Mouse (Mus musculus): ENCODE results near the gene Slc39a11. TPM values are rescaled to one million over a fixed set of nuclear protein-coding genes. Genes with fewer than 3 reads are reported as not detected.

Gene Slc39a11
- polyA plus RNA-seq, 1 experiment from 2014 or later, result 15.1 TPM

DNA sequence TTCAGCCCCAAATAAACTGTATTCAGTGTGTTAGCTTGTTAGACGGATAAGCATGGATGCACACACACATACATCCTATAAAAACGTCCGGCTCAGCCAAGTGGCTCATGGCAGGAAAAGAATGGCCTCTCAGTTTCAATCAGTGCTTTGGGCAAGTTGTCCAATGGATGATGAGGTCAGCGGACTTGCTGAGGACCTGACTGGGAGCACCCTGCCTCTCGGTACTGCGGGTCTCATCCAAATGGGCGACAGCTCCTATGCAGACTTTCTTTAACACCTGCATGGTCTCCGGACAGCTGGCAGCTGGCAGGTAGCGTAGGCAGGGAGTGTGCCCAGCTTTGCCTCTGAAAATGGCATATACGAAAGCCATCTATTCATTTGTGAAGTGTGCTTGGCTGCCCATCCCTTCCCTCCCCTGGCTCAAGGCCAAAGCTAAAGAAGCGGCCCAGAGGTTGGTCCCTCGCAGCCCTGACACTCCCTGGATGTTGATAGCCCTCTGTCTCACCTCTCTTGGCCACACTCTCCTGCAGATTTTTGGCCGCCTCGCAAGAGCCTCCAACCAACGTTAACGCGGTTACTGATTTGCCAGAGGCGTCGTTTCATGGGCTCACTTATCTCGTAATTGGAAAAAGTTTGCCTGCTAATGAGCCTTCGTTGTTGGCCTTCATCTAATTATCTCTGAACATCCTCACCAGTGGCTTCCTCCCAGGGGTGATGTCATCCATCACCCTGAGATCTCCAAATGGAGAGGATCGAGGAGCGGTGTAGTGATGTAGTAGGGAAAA is 256.3 kb downstream of the Slc39a11 start:
- H3K9me3 ChIP-seq (ENCODE audit: low read length), result 0 out of 2 replicates have a peak, but pooled peaks cover 3% of the 10 kb centered on the region
- no peaks in the 10 kb centered on the region for H3K36me3 ChIP-seq (ENCODE audit: insufficient read depth, low read length)
- ATAC-seq (no peak), DNase-seq (ENCODE audit: low spot score) (no peak)
- H3K4me1 ChIP-seq (ENCODE audit: insufficient read depth, low read depth, low read length), result no peaks in the 10 kb centered on the region
- TF ChIP-seq EP300 (IDR thresholded peaks at IDR 0.05), result no peak
- 65% methylated on average over 23 of the region's 23 CpGs for WGBS
- H3K9ac ChIP-seq (replicated peaks; ENCODE audit: low read depth), result no peak overlapping the region
- no peak overlapping the region for H3K4me3 ChIP-seq (ENCODE audit: low read depth, low read length)
- H3K27me3 ChIP-seq (replicated peaks; ENCODE audit: insufficient read depth, low read length), result no peaks in the 10 kb centered on the region
- H3K27ac ChIP-seq (ENCODE audit: low read length), result no peak overlapping the region
- no peak overlapping the region for H3K4me2 ChIP-seq (replicated peaks; ENCODE audit: low read depth, low read length)

DNA sequence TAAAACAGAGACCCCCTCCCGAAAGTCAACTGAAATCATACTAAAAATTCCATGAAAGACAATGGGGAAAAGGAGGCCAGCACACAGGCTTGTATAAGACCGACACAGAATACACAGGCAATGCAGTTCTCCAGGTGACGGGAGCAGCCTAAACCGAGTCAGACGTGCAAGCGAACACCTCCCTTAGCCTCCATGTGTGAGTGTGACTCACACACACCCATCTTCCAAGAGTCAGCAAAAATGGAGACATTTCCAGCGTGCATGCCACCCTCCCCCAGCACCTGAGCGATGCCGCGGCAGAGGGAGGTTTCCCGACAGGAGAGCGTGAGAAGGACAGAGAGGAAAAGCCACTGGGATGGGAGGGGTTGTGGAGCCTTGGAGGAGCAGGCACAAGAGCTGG is 258.2 kb downstream of the Slc39a11 start:
- no peak overlapping the region for H3K4me3 ChIP-seq (ENCODE audit: low read depth, low read length)

GRCm38 (mm10) chr11:113389637-113390036 is 260.2 kb downstream of the Slc39a11 start:
- no peak for ATAC-seq
- 41% methylated on average over 6 of the region's 6 CpGs for WGBS
- Histone ChIP-seq H3K36me3 (ENCODE audit: insufficient read depth, low read length) (no peaks in the 10 kb centered on the region), H3K27ac (ENCODE audit: low read length) (no peak overlapping the region), H3K27me3 (replicated peaks; ENCODE audit: insufficient read depth, low read length) (no peaks in the 10 kb centered on the region), H3K4me1 (ENCODE audit: insufficient read depth, low read depth, low read length) (no peaks in the 10 kb centered on the region), H3K4me3 (ENCODE audit: low read depth, low read length) (no peak overlapping the region), H3K4me2 (replicated peaks; ENCODE audit: low read depth, low read length) (no peak overlapping the region), H3K9ac (replicated peaks; ENCODE audit: low read depth) (no peak overlapping the region), H3K9me3 (ENCODE audit: low read length) (no peaks in the 10 kb centered on the region)
- DNase-seq (ENCODE audit: low spot score), result no peak
- no peak for TF ChIP-seq CTCF (IDR thresholded peaks at IDR 0.05)
- no peak for TF ChIP-seq EP300 (IDR thresholded peaks at IDR 0.05)

More for the DNA sequence above, 258.2 kb downstream of the Slc39a11 start:
- WGBS, result 83% methylated on average over 12 of the region's 12 CpGs
- no peaks in the 10 kb centered on the region for H3K9me3 ChIP-seq (ENCODE audit: low read length)
- no peaks in the 10 kb centered on the region for H3K4me1 ChIP-seq (ENCODE audit: insufficient read depth, low read depth, low read length)
- H3K9ac ChIP-seq (replicated peaks; ENCODE audit: low read depth), result no peak overlapping the region
- no peaks in the 10 kb centered on the region for H3K27me3 ChIP-seq (replicated peaks; ENCODE audit: insufficient read depth, low read length)
- no peak overlapping the region for H3K4me2 ChIP-seq (replicated peaks; ENCODE audit: low read depth, low read length)
- H3K27ac ChIP-seq (ENCODE audit: low read length), result no peak overlapping the region
- ATAC-seq (no peak), DNase-seq (ENCODE audit: low spot score) (no peak)
- H3K36me3 ChIP-seq (ENCODE audit: insufficient read depth, low read length), result no peaks in the 10 kb centered on the region
- TF ChIP-seq EP300 (IDR thresholded peaks at IDR 0.05) (no peak), CTCF (IDR thresholded peaks at IDR 0.05) (no peak)

GRCm38 (mm10) chr11:113382674-113383571 is 267.0 kb downstream of the Slc39a11 start:
- H3K36me3 ChIP-seq (ENCODE audit: insufficient read depth, low read length), result no peaks in the 10 kb centered on the region
- H3K27me3 ChIP-seq (replicated peaks; ENCODE audit: insufficient read depth, low read length), result no peaks in the 10 kb centered on the region
- H3K27ac ChIP-seq (ENCODE audit: low read length), result no peak overlapping the region
- H3K4me2 ChIP-seq (replicated peaks; ENCODE audit: low read depth, low read length), result no peak overlapping the region
- H3K9me3 ChIP-seq (ENCODE audit: low read length), result no peaks in the 10 kb centered on the region
- WGBS, result 40% methylated on average over 10 of the region's 10 CpGs
- H3K4me1 ChIP-seq (ENCODE audit: insufficient read depth, low read depth, low read length), result no peaks in the 10 kb centered on the region
- ATAC-seq (no peak), DNase-seq (ENCODE audit: low spot score) (no peak)
- TF ChIP-seq CTCF (IDR thresholded peaks at IDR 0.05), result no peak
- TF ChIP-seq EP300 (IDR thresholded peaks at IDR 0.05), result no peak
- no peak overlapping the region for H3K9ac ChIP-seq (replicated peaks; ENCODE audit: low read depth)
- no peak overlapping the region for H3K4me3 ChIP-seq (ENCODE audit: low read depth, low read length)

- Histone ChIP-seq H3K4me1 (ENCODE audit: insufficient read depth, low read depth, low read length) (no peaks in the 10 kb centered on the region), H3K27me3 (replicated peaks; ENCODE audit: insufficient read depth, low read length) (no peaks in the 10 kb centered on the region), H3K4me2 (replicated peaks; ENCODE audit: low read depth, low read length) (no peak overlapping the region), H3K27ac (ENCODE audit: low read length) (no peak overlapping the region), H3K9ac (replicated peaks; ENCODE audit: low read depth) (no peak overlapping the region), H3K9me3 (ENCODE audit: low read length) (no peaks in the 10 kb centered on the region), H3K4me3 (ENCODE audit: low read depth, low read length) (no peak overlapping the region), H3K36me3 (ENCODE audit: insufficient read depth, low read length) (no peaks in the 10 kb centered on the region)
- WGBS, result 82% methylated on average over 8 of the region's 8 CpGs
- TF ChIP-seq EP300 (IDR thresholded peaks at IDR 0.05) (no peak), CTCF (IDR thresholded peaks at IDR 0.05) (no peak)
- ATAC-seq, result no peak
- DNase-seq (ENCODE audit: low spot score), result no peak
Measured at GRCm38 (mm10) chr11:113381550-113381949, 268.3 kb downstream of the Slc39a11 start.

DNA sequence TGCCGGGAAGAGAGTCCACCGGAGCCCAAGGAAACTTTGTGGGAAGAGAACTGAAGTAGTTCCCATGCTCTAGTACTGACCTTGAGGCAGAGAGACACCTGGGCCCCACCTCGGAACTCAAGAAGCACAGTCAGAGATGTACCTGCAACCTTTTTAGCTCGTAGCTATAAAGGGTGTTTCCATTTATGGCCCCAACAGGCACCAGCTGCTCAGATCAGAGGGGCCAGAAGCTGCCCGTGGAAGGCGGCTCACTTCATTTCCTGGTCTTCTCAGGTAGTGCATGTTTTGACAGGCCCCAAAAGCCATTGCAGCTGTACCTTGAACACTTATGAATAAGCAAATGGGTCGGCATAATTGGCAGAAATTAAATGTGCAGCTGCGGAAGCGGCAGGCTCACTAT is 271.0 kb downstream of the Slc39a11 start:
- H3K9ac ChIP-seq (replicated peaks; ENCODE audit: low read depth), result no peak overlapping the region
- H3K27ac ChIP-seq (ENCODE audit: low read length), result no peak overlapping the region
- H3K4me3 ChIP-seq (ENCODE audit: low read depth, low read length), result no peak overlapping the region
- no peak for DNase-seq (ENCODE audit: low spot score)
- TF ChIP-seq CTCF (IDR thresholded peaks at IDR 0.05) (no peak), EP300 (IDR thresholded peaks at IDR 0.05) (no peak)
- no peaks in the 10 kb centered on the region for H3K9me3 ChIP-seq (ENCODE audit: low read length)
- no peaks in the 10 kb centered on the region for H3K27me3 ChIP-seq (replicated peaks; ENCODE audit: insufficient read depth, low read length)
- no peaks in the 10 kb centered on the region for H3K4me1 ChIP-seq (ENCODE audit: insufficient read depth, low read depth, low read length)
- no peak overlapping the region for H3K4me2 ChIP-seq (replicated peaks; ENCODE audit: low read depth, low read length)
- ATAC-seq, result no peak
- WGBS, result 87% methylated on average over 9 of the region's 9 CpGs
- no peaks in the 10 kb centered on the region for H3K36me3 ChIP-seq (ENCODE audit: insufficient read depth, low read length)

All from lung, postnatal 0 days (tissue).